Mouse (Mus musculus) induced T-regulatory cell, adult 2 months (primary cell): ENCODE results near the gene Rtn4r.
"Not testable (repeated sequence)": the region's sequence is repeated elsewhere in the genome, so short reads cannot be mapped to it uniquely, and the experiment has no call there.

Experiments used
- DNase-seq: peaks from one replicate; pipeline ENCODE4 v3.0.0-alpha.2; 2012; ENCODE audit warnings: low read depth

The Rtn4r gene

GRCm38 (mm10) chr16:18194208-18194985 lies 67.0 kb downstream of the Rtn4r start:
- DNase-seq, result no peak

- no peak for DNase-seq
Measured at GRCm38 (mm10) chr16:18195068-18195467, 67.6 kb downstream of the Rtn4r start.

- not testable (repeated sequence) for DNase-seq
Measured at GRCm38 (mm10) chr16:18195561-18195960, 68.1 kb downstream of the Rtn4r start.

- no peak for DNase-seq
Measured at GRCm38 (mm10) chr16:18197881-18198280, 70.4 kb downstream of the Rtn4r start.

- no peak for DNase-seq
Measured at GRCm38 (mm10) chr16:18198365-18199098, 71.1 kb downstream of the Rtn4r start.

- DNase-seq, result no peak
Measured at GRCm38 (mm10) chr16:18200062-18200461, 72.6 kb downstream of the Rtn4r start.

- DNase-seq, result no peak
Measured at GRCm38 (mm10) chr16:18201620-18202019, 74.2 kb downstream of the Rtn4r start.
